Mouse (Mus musculus) hindbrain, embryonic 11.5 days (tissue): Measurements from ENCODE around the gene Ing2. TPM values are rescaled to one million over a fixed set of nuclear protein-coding genes. Genes with fewer than 3 reads are reported as not detected.

Experiments used
- ATAC-seq: fragments of 200-750 bp; cut with Nextera tagmentation; 2 replicates; pipeline ENCODE4 v1.8.0; 2017; ENCODE audit warnings: mild to moderate bottlenecking, moderate TSS enrichment, moderate library complexity; ENCODE audit not compliant: low FRiP score
- DNase-seq: peaks from one replicate; pipeline ENCODE4 v3.0.0-alpha.2; 2015; ENCODE audit warnings: low spot score
- H3K27ac ChIP-seq: fragments of 300-500 bp; sonication (generic); 2 replicates; pipeline ENCODE4 v1.5.1; 2014; ENCODE audit warnings: mild to moderate bottlenecking, low read depth, low read length
- H3K27me3 ChIP-seq: fragments of 300-500 bp; sonication (generic); 2 replicates; pipeline ENCODE4 v1.6.1; 2014; ENCODE audit warnings: mild to moderate bottlenecking, low read length, moderate library complexity, mixed read lengths; ENCODE audit not compliant: control insufficient read depth, insufficient read depth
- H3K36me3 ChIP-seq: fragments of 300-500 bp; sonication (generic); 2 replicates; pipeline ENCODE4 v1.6.1; 2014; ENCODE audit warnings: mild to moderate bottlenecking, low read length, moderate library complexity, mixed read lengths; ENCODE audit not compliant: control insufficient read depth, insufficient read depth
- H3K4me1 ChIP-seq: fragments of 300-500 bp; sonication (generic); replicated peaks from 2 replicates; pipeline ENCODE4 v1.6.1; 2014; ENCODE audit warnings: low read length, mixed read lengths; ENCODE audit not compliant: control insufficient read depth, insufficient read depth
- H3K4me2 ChIP-seq: fragments of 300-500 bp; sonication (generic); replicated peaks from 2 replicates; pipeline ENCODE4 v1.6.1; 2014; ENCODE audit warnings: mild to moderate bottlenecking, low read depth, low read length
- H3K4me3 ChIP-seq: fragments of 300-500 bp; sonication (generic); 2 replicates; pipeline ENCODE4 v1.5.1; 2014; ENCODE audit warnings: low read depth, low read length
- H3K9ac ChIP-seq: fragments of 300-500 bp; sonication (generic); 2 replicates; pipeline ENCODE4 v1.6.1; 2014; ENCODE audit warnings: low read depth, low read length
- H3K9me3 ChIP-seq: fragments of 300-500 bp; sonication (generic); 2 replicates; pipeline ENCODE4 v1.6.1; 2016; ENCODE audit warnings: low read length; ENCODE audit not compliant: control insufficient read depth
- WGBS: fragments of 180-500 bp; shearing (Covaris S2); extraction: QIAGEN DNeasy Blood & Tissue Kit; methylation state at CpG from one replicate; pipeline ENCODE4 v1.1.7; 2014; 5-methylcytosine and 5-hydroxymethylcytosine counted together
- polyA plus RNA-seq: library from polyadenylated mRNA; unstranded; fragments of >200 nt; fragmentation: Nextera tagmentation; extraction: Ambion mirVana; gene quantifications from 2 replicates; pipeline ENCODE4 v1.2.1, GENCODE M21; 2014

Gene Ing2
- polyA plus RNA-seq, 1 experiment from 2014 or later, result 13.3 TPM

- H3K27ac ChIP-seq, result no peak overlapping the region
- no peaks in the 10 kb centered on the region for H3K27me3 ChIP-seq
- no peak overlapping the region for H3K9ac ChIP-seq
- DNase-seq (no peak), ATAC-seq (no peak)
- H3K4me2 ChIP-seq, result no peak overlapping the region
- no peak overlapping the region for H3K4me3 ChIP-seq
- WGBS, result 68% methylated on average over 1 of the region's 1 CpGs
- H3K4me1 ChIP-seq, result no peaks in the 10 kb centered on the region
- no peaks in the 10 kb centered on the region for H3K36me3 ChIP-seq
- no peaks in the 10 kb centered on the region for H3K9me3 ChIP-seq
These were observed 22.3 kb upstream of the Ing2 start for GRCm38 (mm10) chr8:47697696-47698095.

GRCm38 (mm10) chr8:47695431-47696105 is 20.2 kb upstream of the Ing2 start:
- Histone ChIP-seq H3K27ac (no peak overlapping the region), H3K4me1 (no peaks in the 10 kb centered on the region), H3K4me3 (no peak overlapping the region), H3K36me3 (no peaks in the 10 kb centered on the region), H3K4me2 (no peak overlapping the region), H3K9me3 (no peaks in the 10 kb centered on the region), H3K9ac (no peak overlapping the region), H3K27me3 (0 out of 2 replicates have a peak, but pooled peaks cover 3% of the 10 kb centered on the region)
- ATAC-seq (no peak), DNase-seq (no peak)
- 85% methylated on average over 5 of the region's 5 CpGs for WGBS

- Histone ChIP-seq H3K27me3 (0 out of 2 replicates have a peak, but pooled peaks cover 3% of the 10 kb centered on the region), H3K4me3 (no peak overlapping the region), H3K9ac (no peak overlapping the region), H3K4me2 (no peak overlapping the region), H3K4me1 (no peaks in the 10 kb centered on the region), H3K27ac (no peak overlapping the region), H3K9me3 (no peaks in the 10 kb centered on the region), H3K36me3 (no peaks in the 10 kb centered on the region)
- no peak for ATAC-seq
- DNase-seq, result peak; percentile 90
- WGBS, result 38% methylated on average over 2 of the region's 2 CpGs
These were observed 17.8 kb upstream of the Ing2 start for GRCm38 (mm10) chr8:47693119-47693518.

DNA sequence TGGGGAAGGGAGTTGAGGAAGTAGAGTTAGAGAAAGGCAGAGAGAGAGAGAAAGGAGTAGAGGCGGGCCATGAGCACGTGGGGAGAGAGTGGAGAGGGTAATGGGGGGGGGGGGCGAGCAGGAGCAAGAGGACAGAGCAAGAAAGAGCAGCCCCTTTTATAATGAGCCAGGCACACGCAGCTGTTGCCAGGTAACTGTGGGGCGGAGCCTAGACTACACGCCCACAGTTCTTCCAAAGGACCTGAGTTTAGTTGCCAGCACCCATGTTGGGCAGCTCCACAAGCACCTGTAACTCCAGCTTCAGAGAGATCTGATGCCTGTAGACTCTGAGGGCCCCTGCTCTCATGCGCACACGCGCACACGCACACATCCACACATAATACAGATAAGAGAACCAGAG is 16.5 kb upstream of the Ing2 start:
- ATAC-seq, result no peak
- H3K4me2 ChIP-seq, result no peak overlapping the region
- no peak for DNase-seq

DNA sequence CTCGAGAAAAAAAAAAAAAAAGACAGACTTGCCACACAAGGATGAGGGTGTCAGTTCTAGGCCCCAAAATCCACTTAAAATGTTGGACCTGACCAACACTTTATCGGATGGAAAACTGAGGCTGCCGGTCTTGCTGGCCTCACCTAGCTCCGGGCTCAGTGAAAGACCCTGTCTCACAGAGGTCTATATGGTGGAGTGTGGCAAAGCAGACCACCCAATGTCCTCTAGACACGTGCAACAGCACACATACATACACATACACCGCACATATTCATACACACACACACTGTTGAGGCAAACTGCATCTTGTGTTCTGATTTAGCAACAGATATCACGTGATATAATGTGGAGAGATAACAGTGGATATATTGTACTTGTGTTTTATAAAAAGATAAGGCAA is 15.9 kb upstream of the Ing2 start:
- no peak overlapping the region; the same call in 1 of the 2 replicates for H3K9ac ChIP-seq
- no peaks in the 10 kb centered on the region for H3K9me3 ChIP-seq
- peak overlapping the region; percentile 49; the same call in 1 of the 2 replicates for H3K4me2 ChIP-seq
- 40% methylated on average over 7 of the region's 7 CpGs for WGBS
- ATAC-seq (no peak), DNase-seq (peak; percentile 15)
- no peaks in the 10 kb centered on the region for H3K4me1 ChIP-seq
- no peak overlapping the region for H3K27ac ChIP-seq
- 0 out of 2 replicates have a peak, but pooled peaks cover 3% of the 10 kb centered on the region for H3K27me3 ChIP-seq
- H3K4me3 ChIP-seq, result 0 out of 2 replicates have a peak overlapping the region, but pooled peaks have one; percentile 23
- no peaks in the 10 kb centered on the region for H3K36me3 ChIP-seq

More for the DNA sequence above, 16.5 kb upstream of the Ing2 start:
- no peaks in the 10 kb centered on the region for H3K4me1 ChIP-seq
- 0 out of 2 replicates have a peak, but pooled peaks cover 3% of the 10 kb centered on the region for H3K27me3 ChIP-seq
- no peak overlapping the region for H3K27ac ChIP-seq
- no peak overlapping the region for H3K4me3 ChIP-seq
- 68% methylated on average over 9 of the region's 10 CpGs for WGBS
- H3K36me3 ChIP-seq, result no peaks in the 10 kb centered on the region
- no peaks in the 10 kb centered on the region for H3K9me3 ChIP-seq
- no peak overlapping the region for H3K9ac ChIP-seq

- no peaks in the 10 kb centered on the region for H3K36me3 ChIP-seq
- peak overlapping the region; percentile 23; the same call in 1 of the 2 replicates for H3K4me3 ChIP-seq
- H3K4me1 ChIP-seq, result no peaks in the 10 kb centered on the region
- ATAC-seq (peak; percentile 41; the same call in 1 of the 2 replicates), DNase-seq (peak; percentile 57)
- 1% methylated on average over 16 of the region's 16 CpGs for WGBS
- peak overlapping the region; percentile 49 for H3K4me2 ChIP-seq
- H3K27me3 ChIP-seq, result 0 out of 2 replicates have a peak, but pooled peaks cover 3% of the 10 kb centered on the region
- H3K27ac ChIP-seq, result no peak overlapping the region
- peak overlapping the region; percentile 49 for H3K9ac ChIP-seq
- H3K9me3 ChIP-seq, result no peaks in the 10 kb centered on the region
These were observed 15.3 kb upstream of the Ing2 start for GRCm38 (mm10) chr8:47690674-47691078.

GRCm38 (mm10) chr8:47689704-47690326 is 14.5 kb upstream of the Ing2 start:
- H3K4me2 ChIP-seq, result no peak overlapping the region
- no peak overlapping the region for H3K9ac ChIP-seq
- 0 out of 2 replicates have a peak, but pooled peaks cover 3% of the 10 kb centered on the region for H3K27me3 ChIP-seq
- peak; percentile 64 for DNase-seq
- ATAC-seq, result no peak
- H3K9me3 ChIP-seq, result no peaks in the 10 kb centered on the region
- no peak overlapping the region for H3K27ac ChIP-seq
- WGBS, result 48% methylated on average over 12 of the region's 12 CpGs
- H3K4me1 ChIP-seq, result no peaks in the 10 kb centered on the region
- H3K4me3 ChIP-seq, result no peak overlapping the region
- no peaks in the 10 kb centered on the region for H3K36me3 ChIP-seq

- no peaks in the 10 kb centered on the region for H3K9me3 ChIP-seq
- ATAC-seq, result no peak
- no peaks in the 10 kb centered on the region for H3K4me1 ChIP-seq
These were observed 9.1 kb upstream of the Ing2 start for GRCm38 (mm10) chr8:47684441-47684840.

More at GRCm38 (mm10) chr8:47684441-47684840, 9.1 kb upstream of the Ing2 start:
- Histone ChIP-seq H3K9ac (no peak overlapping the region), H3K4me3 (no peak overlapping the region), H3K27ac (no peak overlapping the region), H3K27me3 (no peaks in the 10 kb centered on the region), H3K4me2 (no peak overlapping the region), H3K36me3 (no peaks in the 10 kb centered on the region)
- no peak for DNase-seq
- 85% methylated on average over 5 of the region's 5 CpGs for WGBS
